Mouse (Mus musculus) lung, postnatal 0 days (tissue): ENCODE measurements around the gene Capza1.

ENCODE experiments used
- CTCF ChIP-seq: IDR thresholded peaks from 2 replicates; pipeline ENCODE4 v1.5.1; 2016; ENCODE audit warnings: antibody characterized with exemption, mild to moderate bottlenecking
- EP300 ChIP-seq: IDR thresholded peaks from 2 replicates; pipeline ENCODE4 v1.6.1; 2016; ENCODE audit warnings: antibody characterized with exemption, mild to moderate bottlenecking, control low read depth

DNA sequence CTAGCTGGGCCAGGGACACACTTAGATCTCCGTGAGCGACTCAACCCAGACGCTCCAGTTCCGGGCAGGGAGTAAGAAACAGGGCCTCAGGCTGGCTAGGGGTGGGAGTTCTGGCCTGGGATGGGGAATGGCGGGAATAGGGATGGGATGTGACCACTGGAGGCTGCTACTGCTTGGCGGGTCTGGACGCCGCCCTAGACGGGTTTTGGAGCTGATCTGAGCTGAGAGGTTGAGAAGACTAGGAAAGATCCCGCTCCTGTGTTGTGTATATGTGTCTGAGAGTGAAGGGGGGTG, 75.0 kb downstream of the Capza1 start:
- TF ChIP-seq EP300 (no peak), CTCF (no peak)
